Mouse (Mus musculus): ENCODE results near the gene Gria1.

Gene Gria1

DNA sequence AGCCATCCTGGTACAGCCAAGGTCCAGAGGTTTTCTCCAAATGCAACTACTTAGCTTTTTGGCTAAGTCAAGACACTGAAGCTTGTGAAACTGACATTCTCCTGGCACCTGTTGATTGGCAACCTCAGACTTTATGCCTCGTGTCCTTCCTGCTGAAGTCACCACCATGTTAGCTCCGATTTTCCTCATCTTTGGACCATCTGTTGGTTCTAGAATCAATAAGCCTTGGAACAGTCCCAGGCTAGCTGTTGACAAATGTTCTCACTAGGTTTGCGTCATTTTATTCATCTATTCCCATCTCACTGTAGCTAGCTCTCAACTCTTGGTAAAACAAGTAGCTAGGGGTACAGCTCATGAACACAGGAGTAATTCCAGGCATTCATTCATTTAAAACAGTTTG is 51.3 kb downstream of the Gria1 start:
- no peak for DNase-seq (ENCODE audit: low read depth)

DNA sequence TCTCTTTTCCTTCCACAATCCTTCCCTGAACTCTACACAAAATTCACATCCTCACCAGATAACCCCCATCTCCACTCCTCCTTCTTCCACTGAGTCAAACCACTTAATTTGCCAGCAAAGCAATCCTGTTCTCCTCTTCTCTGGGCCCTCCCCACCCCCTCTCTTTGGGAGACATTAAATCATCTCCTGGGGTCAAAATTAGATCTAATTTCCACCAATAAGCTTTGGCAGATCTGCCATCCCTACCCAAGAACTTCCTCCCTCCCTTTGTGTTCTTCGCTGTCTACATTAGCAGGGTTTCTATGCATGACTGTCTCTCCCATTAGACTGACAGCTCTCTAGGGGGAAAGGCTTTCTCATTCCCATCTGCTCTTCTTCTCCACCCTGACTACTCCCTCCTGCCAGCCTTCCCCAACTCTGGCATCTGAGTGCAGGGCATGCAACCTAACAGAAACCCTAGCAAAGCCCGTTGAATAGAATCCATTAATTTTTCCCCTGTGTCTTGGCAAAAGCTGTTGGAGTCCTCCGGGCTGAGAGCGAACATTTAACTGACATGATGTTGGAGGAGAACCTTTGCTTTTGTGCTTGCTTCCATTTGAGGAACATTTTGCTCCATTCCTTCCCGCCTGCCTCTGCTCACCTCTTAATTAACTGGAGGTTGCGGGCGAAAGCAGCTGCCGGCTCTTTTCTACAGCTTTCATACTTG is 59.2 kb downstream of the Gria1 start:
- DNase-seq (ENCODE audit: low read depth), result no peak

DNA sequence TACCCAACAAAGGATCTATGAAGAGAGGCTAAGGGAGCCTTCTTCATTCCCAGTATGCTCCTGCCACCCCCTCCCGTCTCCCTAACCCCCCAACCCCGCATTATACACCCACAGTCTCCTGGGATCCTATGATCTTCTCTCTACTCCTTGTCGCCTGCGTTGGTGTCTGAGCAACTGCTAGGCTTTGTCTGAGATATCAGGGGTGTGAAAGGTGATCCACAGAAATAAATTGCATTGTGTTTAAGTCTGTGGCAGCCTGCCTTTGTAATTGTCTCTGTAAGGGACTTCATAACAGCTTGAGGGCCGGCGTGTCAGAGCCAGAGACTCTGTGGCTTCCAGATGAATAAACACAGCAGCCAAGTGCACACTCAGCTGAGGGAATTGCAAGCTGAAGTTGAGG is 61.0 kb downstream of the Gria1 start:
- no peak for DNase-seq (ENCODE audit: low read depth)

DNA sequence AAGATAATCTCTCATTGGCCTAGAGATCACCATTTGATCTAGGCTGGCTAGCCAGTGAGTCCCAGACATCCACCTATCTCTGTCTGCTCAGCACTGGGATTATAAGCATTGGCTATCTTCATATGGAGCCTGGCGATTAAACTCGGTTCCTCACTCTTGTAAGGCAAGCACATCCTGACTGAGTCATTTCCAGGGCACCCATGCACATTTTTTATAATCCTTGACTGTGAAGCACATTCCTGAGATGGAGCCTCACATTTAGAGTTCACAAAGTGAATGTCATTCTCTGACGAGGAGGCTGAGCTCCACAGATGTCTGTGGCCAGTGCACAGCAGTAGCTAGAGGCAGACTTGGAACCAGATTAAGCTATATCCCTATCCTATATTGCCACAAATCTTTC is 68.2 kb downstream of the Gria1 start:
- DNase-seq (ENCODE audit: low read depth), result no peak

DNA sequence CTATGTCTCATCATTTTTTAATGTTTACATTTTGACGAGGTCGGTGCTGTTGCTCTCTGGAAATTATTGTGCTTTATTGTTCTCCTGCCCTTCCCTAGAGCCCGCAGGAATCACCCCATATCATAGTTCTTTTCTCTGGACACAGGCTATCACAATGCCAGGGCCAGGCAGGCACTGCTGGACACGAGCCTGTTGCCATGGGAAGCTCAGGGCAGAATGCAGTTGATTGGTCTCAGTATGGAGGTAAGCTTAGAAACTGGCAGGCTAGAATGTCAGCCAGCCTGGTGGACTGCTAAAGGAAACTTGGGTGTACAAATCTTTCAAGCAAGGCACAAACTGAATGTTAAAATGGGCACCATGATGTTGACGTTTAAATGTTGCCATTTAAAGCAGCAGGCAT is 78.3 kb downstream of the Gria1 start:
- no peak for DNase-seq (ENCODE audit: low read depth)

DNA sequence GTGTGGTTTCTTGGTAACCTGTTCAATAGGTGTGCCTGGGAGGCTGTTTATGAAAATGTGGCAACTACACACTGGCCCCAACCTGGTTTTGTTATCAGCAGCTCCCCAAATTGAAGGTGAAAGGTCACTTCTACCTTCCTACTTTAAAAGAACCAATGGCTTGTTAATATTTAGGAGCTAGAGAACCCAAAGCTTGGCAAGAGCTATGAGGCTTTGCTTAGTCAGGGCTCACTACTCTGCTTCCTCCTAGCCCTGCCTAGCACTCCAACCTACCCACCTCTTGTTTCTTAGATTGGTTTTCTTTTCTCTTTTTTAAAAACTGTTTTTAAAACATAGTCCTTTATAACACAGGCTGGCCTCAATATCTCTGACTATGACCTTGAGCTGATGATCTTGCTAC is 79.5 kb downstream of the Gria1 start:
- no peak for DNase-seq (ENCODE audit: low read depth)

DNA sequence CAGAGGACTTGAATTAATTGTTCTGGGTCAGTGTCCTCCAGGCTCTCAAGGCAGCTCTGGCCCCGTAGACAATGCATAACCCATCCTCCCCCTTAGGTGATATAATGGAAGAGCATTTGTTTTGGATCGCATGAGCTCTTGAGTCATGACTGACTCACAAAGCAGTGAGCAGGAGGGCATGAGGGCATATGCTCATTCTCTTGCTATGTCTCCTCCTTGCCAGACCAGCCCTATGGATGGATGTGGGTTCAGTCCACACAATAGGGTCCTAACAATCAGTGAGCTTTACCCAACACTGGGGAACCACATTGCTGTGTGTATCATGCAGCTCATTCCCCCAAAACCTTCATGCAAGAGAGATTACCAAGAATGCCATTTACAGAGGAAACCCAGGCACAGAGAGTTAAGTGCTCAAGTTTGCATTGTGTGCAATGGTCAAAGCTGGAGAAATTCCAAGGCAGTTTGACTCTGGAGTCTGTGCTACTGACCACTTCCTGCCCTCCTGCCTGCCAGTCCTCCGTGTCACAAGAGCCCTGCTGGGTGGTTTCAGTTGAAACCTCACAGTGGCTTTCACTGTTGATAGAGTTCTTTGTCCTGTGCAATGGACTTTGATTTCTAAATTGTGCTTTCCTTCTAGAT is 80.2 kb downstream of the Gria1 start:
- no peak for DNase-seq (ENCODE audit: low read depth)

DNA sequence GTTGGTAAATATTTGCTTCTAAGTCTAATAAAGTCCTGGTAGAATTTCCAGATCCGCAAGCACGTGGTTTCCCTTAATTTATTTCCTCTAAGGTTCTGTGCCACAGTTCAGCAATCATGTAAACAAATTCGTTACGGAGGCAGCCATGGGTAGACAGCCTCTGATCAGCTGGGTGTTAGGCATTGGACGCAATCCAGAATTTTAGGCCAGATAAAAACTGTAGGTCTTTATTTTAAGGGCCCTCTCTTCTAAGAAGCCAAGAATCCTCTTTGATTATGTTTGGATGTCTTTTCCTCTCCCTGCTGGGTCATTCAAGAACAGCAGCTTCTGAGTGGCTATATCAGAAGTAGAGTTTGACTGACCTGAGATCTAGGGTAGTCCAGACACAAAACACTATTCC is 89.3 kb downstream of the Gria1 start:
- no peak for DNase-seq (ENCODE audit: low read depth)

DNA sequence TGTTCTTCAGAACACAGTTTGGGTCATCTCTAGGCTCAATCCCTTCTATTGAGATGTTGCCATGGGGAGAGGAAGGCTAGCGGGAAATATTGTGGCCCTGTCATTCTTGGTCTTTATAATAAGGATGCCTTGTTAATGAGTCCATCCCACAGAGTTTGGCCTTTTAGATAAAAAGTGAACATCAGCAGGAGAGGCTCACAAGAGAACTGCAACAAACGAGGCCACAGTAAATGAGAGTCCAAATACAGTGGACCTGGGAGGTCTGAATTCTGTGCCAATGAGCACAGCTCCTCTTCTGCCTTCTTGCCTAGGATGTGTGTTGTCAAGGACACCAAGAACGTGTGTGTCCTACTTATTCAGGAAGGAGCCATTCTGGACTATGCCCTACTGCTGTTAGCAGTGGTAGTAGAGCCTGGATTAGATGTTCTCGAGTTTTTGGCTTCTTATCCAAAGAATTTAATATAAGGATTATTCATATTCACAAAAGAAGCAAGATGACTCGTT is 92.6 kb downstream of the Gria1 start:
- DNase-seq (ENCODE audit: low read depth), result no peak

DNA sequence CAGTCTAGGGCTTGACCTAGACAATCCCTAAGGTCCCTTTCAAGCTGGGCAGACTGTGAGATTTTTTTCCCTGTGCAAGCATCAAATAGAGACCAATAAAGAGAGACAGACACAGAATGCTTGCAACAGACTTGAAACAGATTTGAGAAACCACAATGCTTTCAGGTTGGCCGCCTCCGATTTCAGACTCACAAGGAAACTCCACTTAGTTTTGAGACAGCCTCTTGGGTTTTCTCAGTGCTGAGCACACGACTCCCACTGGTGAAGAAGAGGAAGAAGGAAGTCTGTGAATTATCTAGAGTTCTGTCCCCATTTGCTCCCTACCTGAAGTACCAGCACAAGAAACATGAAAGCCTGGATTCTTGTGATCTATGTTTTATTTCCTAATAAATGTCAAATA is 94.5 kb downstream of the Gria1 start:
- DNase-seq (ENCODE audit: low read depth), result no peak

DNA sequence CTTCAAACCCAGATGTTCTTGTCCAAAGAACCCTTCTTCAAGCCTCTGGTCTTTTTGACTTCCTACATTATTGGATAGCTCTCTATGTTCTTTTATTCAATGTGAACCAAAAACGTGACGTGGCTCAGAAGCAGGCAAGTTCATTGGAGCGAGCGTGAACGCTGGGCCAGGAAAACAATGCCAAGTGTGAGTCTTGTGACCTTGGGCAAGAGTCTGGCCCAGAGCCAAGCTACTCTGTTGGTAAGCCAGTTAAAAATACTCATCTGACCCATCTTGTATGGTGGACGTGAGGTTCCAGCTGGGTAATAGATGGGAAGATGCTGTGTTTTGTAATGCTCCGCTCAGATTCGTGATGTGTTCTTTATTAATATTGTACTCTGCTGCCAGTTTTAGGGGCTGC is 101.2 kb downstream of the Gria1 start:
- DNase-seq (ENCODE audit: low read depth), result no peak

DNA sequence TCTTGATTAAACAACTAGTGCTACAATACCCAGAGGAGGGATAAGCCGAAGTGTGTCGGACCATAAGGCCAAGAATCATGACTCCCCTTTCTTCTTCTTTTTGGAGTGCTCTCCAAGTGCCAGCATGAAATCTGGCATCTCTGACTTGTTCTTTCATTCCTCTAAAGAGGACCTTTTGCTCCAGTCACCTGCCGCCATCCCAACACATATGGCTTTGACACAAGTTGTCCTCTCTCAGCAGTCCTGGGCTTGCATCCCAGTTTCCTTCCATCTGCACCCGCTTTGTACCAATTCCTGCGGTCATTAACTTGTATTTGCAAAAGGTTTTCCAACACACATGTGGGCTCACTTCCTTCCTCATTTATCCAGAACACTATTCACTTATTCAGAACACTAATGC is 103.2 kb downstream of the Gria1 start:
- DNase-seq (ENCODE audit: low read depth), result no peak

DNA sequence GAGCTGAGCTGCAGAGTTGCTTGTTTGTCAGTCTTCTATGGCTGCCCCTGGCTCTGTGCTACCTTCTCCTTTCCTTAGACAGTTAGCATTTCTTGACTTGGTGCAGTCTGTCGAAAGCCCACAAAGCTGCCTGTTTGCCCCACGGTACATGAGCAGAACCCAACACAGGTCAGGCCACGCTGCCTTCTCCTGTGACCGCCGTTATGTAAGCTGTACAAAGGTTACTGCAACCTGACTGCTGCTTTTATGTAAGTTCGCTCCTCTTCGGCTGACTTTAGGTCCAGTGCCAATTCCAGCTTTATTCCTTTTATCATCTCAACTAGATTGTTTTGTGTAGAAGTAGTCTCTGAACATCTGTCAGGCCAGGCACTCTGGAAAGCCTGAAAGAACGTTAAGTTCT is 115.9 kb downstream of the Gria1 start:
- no peak for DNase-seq (ENCODE audit: low read depth)

DNA sequence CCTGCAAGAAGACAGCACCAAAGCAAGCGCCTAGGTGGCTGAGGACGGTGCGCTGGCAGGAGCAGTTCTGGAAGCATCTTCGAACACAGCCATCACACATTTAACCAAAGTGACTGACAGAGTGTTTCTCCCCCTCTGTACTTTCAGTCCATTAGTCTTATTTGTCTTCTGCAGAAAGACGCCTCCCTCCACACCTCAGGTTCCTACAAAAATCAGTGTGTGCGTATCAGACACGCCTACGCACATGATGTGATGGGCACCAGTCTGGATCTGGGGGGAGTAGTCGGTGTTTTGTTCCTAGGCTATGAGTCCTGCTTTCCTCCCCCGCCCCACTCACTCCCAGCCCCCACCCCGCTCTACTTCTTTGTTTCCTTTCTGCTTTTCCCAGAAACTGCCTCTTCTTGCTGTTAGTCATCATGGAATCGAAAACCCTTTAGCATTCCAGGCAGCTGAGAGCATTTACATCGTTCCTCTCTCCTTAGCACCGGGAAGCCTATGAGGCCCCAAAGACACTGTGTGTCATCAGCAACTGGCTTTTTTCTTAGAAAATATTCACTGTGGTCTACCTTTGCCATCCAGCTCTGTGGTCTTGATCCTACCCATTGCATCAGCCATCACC is 129.1 kb downstream of the Gria1 start:
- no peak for DNase-seq (ENCODE audit: low read depth)

DNA sequence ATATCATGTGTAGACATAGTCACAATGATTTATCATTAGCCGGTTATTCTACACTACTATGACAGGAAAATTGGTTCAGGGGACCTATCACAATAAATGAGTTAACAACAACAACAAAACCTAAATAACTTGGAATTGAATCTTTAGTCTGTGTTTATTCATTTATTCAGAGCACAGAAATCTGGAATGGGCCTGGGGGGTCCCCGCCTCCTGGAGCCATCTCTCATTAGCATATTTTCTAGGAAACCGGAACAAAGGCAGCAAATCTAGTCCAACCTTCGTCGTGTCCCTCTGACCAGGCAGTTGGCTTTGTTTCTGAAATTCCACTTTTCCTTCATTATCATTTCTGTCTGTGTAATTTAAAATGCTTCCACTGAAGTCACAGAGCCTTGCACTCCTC is 132.5 kb downstream of the Gria1 start:
- no peak for DNase-seq (ENCODE audit: low read depth)

DNA sequence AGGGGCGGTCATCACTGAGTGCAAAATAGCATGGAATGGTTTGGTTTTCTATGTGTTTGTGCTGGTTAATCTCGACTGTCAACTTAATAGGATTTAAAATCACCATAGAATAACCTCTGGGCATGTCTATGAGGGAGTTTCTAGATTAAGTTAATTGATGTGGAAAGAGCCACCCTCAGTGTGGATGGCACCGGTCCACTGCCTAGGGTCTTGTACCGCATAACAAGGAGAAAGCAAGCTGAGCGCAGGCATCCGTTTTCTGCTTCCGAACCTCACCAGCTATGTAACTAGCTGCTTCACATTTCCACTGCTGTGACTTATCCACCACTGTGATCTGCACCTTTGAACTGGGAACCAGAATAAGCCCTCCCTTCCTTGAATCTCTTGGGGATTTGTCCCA is 134.0 kb downstream of the Gria1 start:
- no peak for DNase-seq (ENCODE audit: low read depth)

DNA sequence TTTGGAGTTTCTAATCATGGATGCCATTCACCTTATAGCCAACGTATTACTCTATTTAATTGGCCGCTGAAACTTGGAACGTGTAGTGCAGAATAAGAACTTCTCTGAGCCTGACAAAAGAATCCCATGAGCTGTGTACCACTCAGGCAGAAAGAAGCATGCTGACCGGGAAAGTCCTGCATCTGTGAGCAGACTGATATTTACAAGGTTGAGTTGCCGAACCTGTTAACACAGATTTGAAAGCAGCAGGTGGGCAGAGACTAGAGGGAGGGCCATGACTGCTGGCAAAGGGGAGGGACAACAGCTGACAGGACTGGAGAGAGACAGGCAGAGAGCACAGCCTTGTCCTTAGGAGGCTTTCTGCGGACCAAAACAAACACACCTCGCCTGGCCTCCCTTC is 134.5 kb downstream of the Gria1 start:
- DNase-seq (ENCODE audit: low read depth), result no peak

DNA sequence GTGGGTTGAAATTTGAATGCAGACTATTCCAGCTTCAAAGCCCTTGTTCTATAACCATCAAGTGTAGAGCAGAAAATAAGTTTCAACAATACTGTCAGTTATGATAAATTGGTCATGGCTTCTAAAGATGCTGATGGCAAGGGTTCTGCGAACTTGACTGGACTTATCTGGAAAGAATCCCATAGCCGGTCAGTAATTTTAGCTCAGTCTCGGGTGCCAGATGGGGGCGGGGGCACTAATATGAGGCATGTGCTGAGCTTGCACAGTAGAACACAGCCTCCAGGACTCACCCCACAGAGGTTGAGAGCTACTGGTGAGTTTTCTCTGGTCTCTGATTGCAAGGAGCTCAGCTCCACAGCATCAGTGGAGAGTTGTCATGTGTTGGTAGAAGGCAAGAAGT is 140.5 kb downstream of the Gria1 start:
- no peak for DNase-seq (ENCODE audit: low read depth)

DNA sequence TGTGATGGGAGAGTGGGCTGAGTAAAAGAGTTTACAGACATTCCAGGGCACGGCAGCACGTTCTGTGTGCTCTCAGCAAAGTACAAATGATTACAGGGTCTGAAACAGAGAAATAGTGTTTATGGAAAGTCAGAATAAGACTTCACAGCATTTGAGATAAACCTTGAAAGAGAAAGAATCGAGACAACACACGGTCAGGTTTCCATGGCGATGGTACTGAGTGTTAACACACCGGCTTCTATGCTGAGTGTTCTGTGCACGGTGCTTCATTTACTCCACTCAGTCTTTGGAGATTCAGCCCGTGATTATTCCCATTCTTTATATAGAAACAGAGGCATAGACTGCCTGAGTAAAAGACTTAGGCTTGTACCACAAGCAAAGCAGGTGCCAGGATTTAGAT is 143.8 kb downstream of the Gria1 start:
- no peak for DNase-seq (ENCODE audit: low read depth)

DNA sequence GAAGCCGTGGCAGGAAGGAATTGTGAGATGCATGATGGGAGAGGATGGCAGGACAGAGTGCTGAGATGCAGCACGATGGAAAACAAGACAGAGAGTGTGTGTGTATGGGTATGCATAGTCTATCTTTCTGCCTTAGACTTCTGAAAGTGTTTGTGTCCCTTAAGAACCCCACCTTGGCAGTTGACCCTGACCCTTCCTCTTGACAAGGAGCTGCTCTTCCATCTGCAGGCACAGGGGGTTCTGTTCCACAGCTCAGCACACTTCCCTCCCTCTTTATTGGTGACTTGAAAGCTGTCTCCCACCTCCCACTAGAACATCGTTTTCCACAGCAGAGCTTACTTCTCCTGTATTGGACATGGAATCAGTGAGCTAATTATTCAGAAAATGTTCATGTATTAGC is 148.2 kb downstream of the Gria1 start:
- no peak for DNase-seq (ENCODE audit: low read depth)

DNA sequence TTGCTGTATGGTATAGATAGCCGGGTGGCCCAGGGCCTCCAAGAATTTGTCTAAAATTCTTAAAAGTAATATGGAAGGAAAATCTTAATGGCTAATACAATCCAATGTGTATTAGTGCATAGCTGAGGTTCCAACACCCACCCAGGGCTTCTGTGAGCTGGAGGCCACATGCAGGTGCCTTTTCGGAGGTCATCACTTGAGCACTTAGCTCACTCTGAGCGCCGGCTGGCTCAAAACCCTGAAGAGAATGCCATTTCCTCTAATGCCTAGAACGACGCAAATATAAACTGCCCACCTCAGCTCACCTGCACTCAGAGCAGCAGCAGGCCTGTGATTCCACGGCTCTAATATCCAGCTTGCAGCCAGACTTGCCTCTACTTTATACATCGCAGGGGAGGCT is 148.9 kb downstream of the Gria1 start:
- DNase-seq (ENCODE audit: low read depth), result no peak

DNA sequence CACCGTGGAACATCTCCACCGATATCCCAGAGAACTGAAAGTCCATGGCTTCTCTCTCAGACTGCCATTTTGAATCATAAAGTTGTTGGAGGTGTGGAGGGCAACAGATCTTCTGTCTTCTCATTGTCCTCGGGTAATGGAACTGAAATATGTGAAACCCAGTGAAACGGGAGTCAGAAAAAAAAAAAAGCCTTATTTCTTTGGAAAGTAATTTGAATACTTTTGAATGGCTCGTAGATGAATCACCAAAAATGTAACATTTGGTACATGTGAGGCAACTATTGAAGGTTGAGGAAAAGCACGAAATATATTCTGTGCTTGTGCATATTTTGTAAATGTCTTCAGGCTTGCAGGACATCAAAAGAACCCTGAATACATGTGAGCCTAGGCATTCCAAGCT is 151.7 kb downstream of the Gria1 start:
- DNase-seq (ENCODE audit: low read depth), result no peak

DNA sequence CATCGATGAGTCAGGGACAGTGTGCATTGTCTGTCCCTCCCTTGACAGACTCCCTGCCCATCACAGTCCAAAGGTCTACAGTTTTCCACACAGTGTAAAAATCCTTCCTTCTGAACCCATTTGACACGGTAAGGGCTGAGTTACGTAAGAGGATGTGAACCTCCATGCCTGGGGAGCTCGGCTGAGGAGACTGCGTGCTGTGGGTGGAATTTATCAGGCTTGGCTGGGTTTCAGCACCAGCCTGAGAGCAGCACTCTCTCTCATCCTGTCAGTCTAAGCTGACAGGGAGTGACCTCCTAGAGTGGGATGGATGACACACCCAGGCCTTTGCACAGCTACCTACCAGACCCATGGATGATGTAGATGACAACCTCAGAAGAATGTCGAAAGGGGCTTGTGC is 158.9 kb downstream of the Gria1 start:
- no peak for DNase-seq (ENCODE audit: low read depth)

DNA sequence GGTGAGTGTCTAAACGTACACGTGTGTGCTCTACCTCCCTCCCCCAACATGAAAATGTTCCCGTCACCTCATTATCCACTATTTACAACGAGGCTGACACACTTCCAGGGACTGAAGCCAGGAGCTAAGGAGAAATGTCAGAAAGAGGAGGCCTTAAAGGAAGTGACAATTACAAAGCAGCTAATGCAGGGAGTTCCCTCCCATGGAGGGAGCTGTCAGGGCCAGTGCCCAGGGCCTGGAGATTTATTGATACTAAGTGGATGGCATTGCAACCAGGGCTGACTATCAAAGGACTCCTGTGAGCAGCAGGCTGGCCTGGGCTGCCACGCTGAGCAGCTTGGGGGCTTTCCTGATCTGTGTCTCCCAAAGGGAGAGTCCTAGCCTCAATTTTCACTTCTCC is 163.0 kb downstream of the Gria1 start:
- no peak for DNase-seq (ENCODE audit: low read depth)

All from induced T-regulatory cell, adult 2 months (primary cell).